Mouse (Mus musculus): Measurements from ENCODE around the gene Dzank1. TPM values are rescaled to one million over a fixed set of nuclear protein-coding genes. Genes with fewer than 3 reads are reported as not detected.

The Dzank1 gene
- 0.49 TPM for polyA plus RNA-seq (2017; shearing (Covaris generic))

GRCm38 (mm10) chr2:144526981-144527820, at the start of gene Dzank1, which contains the start of gene Polr3f:
Dzank1 (minus strand) TSS chr2:144527414.
Polr3f (plus strand) TSS chr2:144527718.

DNA sequence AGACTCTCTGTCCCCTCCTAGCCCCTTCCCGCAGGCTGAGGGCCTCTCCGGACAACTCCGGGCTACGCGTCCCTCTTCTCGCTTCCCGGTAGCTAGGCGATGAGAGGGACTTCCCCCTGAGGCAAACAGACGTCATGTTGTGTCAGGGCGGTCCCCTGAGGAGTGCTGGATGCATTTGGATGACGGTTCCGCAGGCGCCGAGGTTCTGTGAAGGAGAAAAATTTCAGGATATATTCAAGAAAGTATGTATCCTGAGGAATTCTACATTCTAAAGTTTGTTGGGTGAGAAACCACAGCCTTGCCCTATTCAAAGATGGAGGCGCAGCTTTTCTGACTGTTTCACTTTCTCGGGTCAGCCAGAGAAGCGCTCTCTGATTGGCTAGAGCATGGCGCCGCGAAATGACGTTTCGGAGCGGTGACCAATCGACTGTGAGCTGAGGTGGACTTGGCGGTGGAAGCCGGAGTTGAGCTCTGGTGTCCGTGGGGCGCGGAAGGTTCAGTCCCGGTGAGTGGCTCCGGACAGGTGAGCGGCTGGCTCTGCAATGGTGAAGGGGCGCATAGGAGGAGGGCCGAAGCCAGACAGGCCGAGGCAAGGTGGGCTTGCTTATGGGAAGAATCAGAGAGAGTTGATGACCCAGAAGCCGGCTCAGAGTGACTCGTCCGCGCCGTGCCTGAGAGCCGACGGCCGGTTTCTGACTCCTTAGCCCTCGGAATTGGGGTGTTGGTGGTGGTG, 28.8 kb upstream of the Dzank1 start, which contains the start of gene Sec23b:
Sec23b (plus strand) TSS at position 410 of the 733 bp plus-strand sequence.

GRCm38 (mm10) chr2:144550529-144550928, 23.3 kb upstream of the Dzank1 start, which contains the start of gene Rbbp9:
Rbbp9 (minus strand) TSS chr2:144550869.

Other genes starting within 250 kb of the Dzank1 start
- not detected for gene Ovol2, start 195.3 kb downstream of the Dzank1 start, polyA plus RNA-seq (2017; shearing (Covaris generic))
- 19.6 TPM for gene Kat14, start 158.4 kb downstream of the Dzank1 start, polyA plus RNA-seq (2017; shearing (Covaris generic))
- gene Pet117, start 158.4 kb downstream of the Dzank1 start, polyA plus RNA-seq (2017; shearing (Covaris generic)): 4.1 TPM
- gene Polr3f, start 304 bp upstream of the Dzank1 start, polyA plus RNA-seq (2017; shearing (Covaris generic)): 42.2 TPM
- 14.5 TPM for gene Rbbp9, start 23.5 kb upstream of the Dzank1 start, polyA plus RNA-seq (2017; shearing (Covaris generic))
- 114 TPM for gene Sec23b, start 28.8 kb upstream of the Dzank1 start, polyA plus RNA-seq (2017; shearing (Covaris generic))
- 26.8 TPM for gene Smim26, start 66.6 kb upstream of the Dzank1 start, polyA plus RNA-seq (2017; shearing (Covaris generic))
- gene Dtd1, start 72.5 kb upstream of the Dzank1 start, polyA plus RNA-seq (2017; shearing (Covaris generic)): 78.5 TPM

Data from inflammation-experienced regulatory T-cells, adult 16 weeks (primary cell).